Mouse (Mus musculus): ENCODE data around the gene Fcer1g. TPM values are rescaled to one million over a fixed set of nuclear protein-coding genes. Genes with fewer than 3 reads are reported as not detected.

The Fcer1g gene
- polyA plus RNA-seq, 1 experiment from 2014 or later, result 37.2 TPM

GRCm38 (mm10) chr1:171256095-171256818 lies 22.1 kb upstream of the Fcer1g start:
- Histone ChIP-seq H3K36me3 (ENCODE audit: insufficient read depth, low read length) (peaks cover 12% of the 10 kb centered on the region), H3K4me3 (ENCODE audit: low read length) (no peak overlapping the region), H3K27me3 (ENCODE audit: insufficient read depth, low read length) (no peaks in the 10 kb centered on the region), H3K9ac (replicated peaks; ENCODE audit: low read length) (no peak overlapping the region), H3K4me2 (replicated peaks; ENCODE audit: low read depth, low read length) (no peak overlapping the region), H3K4me1 (ENCODE audit: insufficient read depth, low read length) (peaks cover 18% of the 10 kb centered on the region), H3K9me3 (ENCODE audit: low read length) (no peaks in the 10 kb centered on the region), H3K27ac (ENCODE audit: low read length) (no peak overlapping the region)
- ATAC-seq (ENCODE audit: low FRiP score, low TSS enrichment), result no peak
- WGBS, result 88% methylated on average over 24 of the region's 24 CpGs

DNA sequence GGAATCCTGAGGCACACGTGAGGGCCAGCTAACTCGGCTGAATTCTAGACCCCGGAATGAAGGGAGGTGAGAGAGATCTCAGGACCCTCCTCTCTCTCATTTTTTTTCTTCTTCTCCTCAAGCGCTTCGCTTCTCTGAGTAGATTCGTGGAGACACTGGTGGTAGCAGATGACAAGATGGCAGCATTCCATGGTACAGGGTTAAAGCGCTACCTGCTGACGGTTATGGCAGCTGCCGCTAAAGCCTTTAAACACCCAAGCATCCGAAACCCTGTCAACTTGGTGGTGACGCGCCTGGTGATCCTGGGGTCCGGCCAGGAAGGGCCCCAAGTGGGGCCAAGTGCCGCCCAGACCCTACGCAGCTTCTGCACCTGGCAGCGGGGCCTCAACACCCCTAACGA lies 18.2 kb upstream of the Fcer1g start:
- ATAC-seq (ENCODE audit: low FRiP score, low TSS enrichment), result no peak
- Histone ChIP-seq H3K27ac (ENCODE audit: low read length) (peak overlapping the region; percentile 89), H3K4me1 (ENCODE audit: insufficient read depth, low read length) (peaks cover 54% of the 10 kb centered on the region), H3K4me2 (replicated peaks; ENCODE audit: low read depth, low read length) (peak overlapping the region; percentile 62), H3K9ac (replicated peaks; ENCODE audit: low read length) (peak overlapping the region; percentile 70), H3K4me3 (ENCODE audit: low read length) (peak overlapping the region; percentile 45), H3K27me3 (ENCODE audit: insufficient read depth, low read length) (no peaks in the 10 kb centered on the region), H3K36me3 (ENCODE audit: insufficient read depth, low read length) (peaks cover 3% of the 10 kb centered on the region), H3K9me3 (ENCODE audit: low read length) (no peaks in the 10 kb centered on the region)
- 41% methylated on average over 17 of the region's 17 CpGs for WGBS

DNA sequence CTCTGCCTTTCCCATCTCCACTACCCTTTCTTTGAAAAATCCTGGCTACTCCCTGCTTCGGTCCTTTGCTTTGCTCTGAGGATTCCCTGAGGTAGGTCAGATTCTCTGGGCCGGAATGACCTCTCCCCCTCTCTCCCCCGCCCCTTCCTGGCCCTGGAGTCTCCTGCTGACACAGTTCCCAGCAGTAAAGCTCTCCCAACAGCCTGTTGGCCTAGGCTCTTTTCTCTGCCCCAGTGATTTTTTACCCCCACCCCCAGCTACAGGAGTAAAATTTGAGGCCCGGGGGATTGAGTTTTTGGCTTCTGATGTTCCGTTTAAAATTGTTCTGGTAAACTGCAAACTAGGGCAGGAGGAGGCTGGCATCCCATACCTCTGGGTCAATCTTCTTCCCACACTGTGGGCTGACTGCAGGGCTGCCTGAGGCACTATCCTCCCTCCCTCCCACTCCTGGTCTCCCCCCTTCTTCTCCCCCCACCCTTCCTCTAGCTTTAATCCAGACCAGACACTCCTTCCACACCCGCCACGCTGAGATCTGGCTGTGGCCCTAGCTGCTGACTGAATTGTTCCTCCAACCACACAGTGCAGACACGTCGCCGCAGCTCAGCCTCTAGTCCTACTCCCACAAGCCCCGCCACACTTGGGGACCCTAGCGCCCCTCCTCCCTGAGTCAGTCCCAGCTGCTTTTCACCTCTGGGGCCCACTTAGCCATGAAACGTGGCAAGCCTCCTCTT lies 17.6 kb upstream of the Fcer1g start:
- peaks cover 55% of the 10 kb centered on the region for H3K4me1 ChIP-seq (ENCODE audit: insufficient read depth, low read length)
- peak; percentile 36 for ATAC-seq (ENCODE audit: low FRiP score, low TSS enrichment)
- H3K36me3 ChIP-seq (ENCODE audit: insufficient read depth, low read length), result peaks cover 3% of the 10 kb centered on the region

GRCm38 (mm10) chr1:171250680-171251593 lies 16.8 kb upstream of the Fcer1g start, which contains the start of gene Ndufs2:
Ndufs2 (minus strand) TSS chr1:171251388.
- Histone ChIP-seq H3K36me3 (ENCODE audit: insufficient read depth, low read length) (peaks cover 3% of the 10 kb centered on the region), H3K9me3 (ENCODE audit: low read length) (no peaks in the 10 kb centered on the region), H3K4me1 (ENCODE audit: insufficient read depth, low read length) (peaks cover 59% of the 10 kb centered on the region), H3K27me3 (ENCODE audit: insufficient read depth, low read length) (no peaks in the 10 kb centered on the region), H3K4me3 (ENCODE audit: low read length) (peak within 1 kb of the TSS; percentile 45), H3K9ac (replicated peaks; ENCODE audit: low read length) (peak within 1 kb of the TSS; percentile 70), H3K27ac (ENCODE audit: low read length) (peak within 1 kb of the TSS; percentile 89), H3K4me2 (replicated peaks; ENCODE audit: low read depth, low read length) (peak within 1 kb of the TSS; percentile 62)
- ATAC-seq (ENCODE audit: low FRiP score, low TSS enrichment), result no peak
- WGBS, result 9% methylated on average over 24 of the region's 26 CpGs

More for the DNA sequence above, 17.6 kb upstream of the Fcer1g start:
- H3K27me3 ChIP-seq (ENCODE audit: insufficient read depth, low read length), result no peaks in the 10 kb centered on the region
- H3K9ac ChIP-seq (replicated peaks; ENCODE audit: low read length), result peak overlapping the region; percentile 70
- 5% methylated on average over 13 of the region's 13 CpGs for WGBS
- no peaks in the 10 kb centered on the region for H3K9me3 ChIP-seq (ENCODE audit: low read length)
- peak overlapping the region; percentile 89 for H3K27ac ChIP-seq (ENCODE audit: low read length)
- H3K4me2 ChIP-seq (replicated peaks; ENCODE audit: low read depth, low read length), result peak overlapping the region; percentile 62
- H3K4me3 ChIP-seq (ENCODE audit: low read length), result peak overlapping the region; percentile 45

GRCm38 (mm10) chr1:171249913-171250600 lies 15.9 kb upstream of the Fcer1g start, which contains the start of gene Adamts4:
Adamts4 (plus strand) TSS chr1:171250421.
- peak within 1 kb of the TSS; percentile 62 for H3K4me2 ChIP-seq (replicated peaks; ENCODE audit: low read depth, low read length)
- H3K4me3 ChIP-seq (ENCODE audit: low read length), result peak within 1 kb of the TSS; percentile 45
- H3K9me3 ChIP-seq (ENCODE audit: low read length), result no peaks in the 10 kb centered on the region
- H3K36me3 ChIP-seq (ENCODE audit: insufficient read depth, low read length), result peaks cover 8% of the 10 kb centered on the region
- H3K9ac ChIP-seq (replicated peaks; ENCODE audit: low read length), result peak within 1 kb of the TSS; percentile 70
- peak within 1 kb of the TSS; percentile 95 for H3K27ac ChIP-seq (ENCODE audit: low read length)
- ATAC-seq (ENCODE audit: low FRiP score, low TSS enrichment), result no peak
- H3K27me3 ChIP-seq (ENCODE audit: insufficient read depth, low read length), result no peaks in the 10 kb centered on the region
- 19% methylated on average over 5 of the region's 5 CpGs for WGBS
- H3K4me1 ChIP-seq (ENCODE audit: insufficient read depth, low read length), result peaks cover 65% of the 10 kb centered on the region

DNA sequence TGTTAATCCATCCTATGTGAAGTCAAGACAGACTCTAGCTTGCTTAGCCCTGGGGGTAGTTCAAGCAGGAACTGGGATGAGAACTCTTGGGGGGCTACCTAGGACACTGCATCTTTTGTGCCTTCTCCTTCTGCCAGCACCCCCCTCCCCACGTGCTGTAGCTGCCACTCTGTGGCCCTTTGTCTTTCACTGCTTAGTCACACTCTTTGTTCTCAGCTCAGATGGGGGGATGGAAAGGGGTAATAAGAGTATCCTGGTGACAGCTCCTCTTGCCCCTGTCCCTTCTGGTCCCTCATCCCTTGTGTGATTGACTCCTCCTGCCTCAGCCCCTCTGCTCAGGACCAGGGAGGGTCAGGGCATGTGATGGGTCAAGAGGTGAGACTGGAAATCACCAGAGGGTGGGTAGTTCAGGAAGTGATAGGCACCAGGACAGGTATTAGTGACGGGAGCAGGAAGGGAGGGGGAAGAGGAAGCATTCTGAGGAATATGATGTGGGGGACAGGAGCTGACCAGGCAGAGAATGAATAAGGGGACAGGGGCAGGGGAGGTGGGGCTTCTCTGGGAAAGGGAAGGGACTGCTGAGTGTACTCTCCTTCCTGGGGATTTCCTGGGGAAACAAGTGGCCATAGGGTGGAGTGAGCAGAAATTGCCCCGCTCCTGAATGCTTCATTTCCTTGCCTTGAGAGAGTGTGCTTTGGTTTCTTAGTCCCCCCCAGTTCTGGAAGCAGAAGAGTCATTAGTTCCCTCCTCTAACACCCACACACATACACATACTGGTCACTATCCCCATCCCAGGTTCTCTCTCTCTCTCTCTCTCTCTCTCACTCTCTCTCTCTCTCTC lies 14.4 kb upstream of the Fcer1g start:
- ATAC-seq (ENCODE audit: low FRiP score, low TSS enrichment), result no peak
- WGBS, result 35% methylated on average over 3 of the region's 3 CpGs
- peaks cover 17% of the 10 kb centered on the region for H3K36me3 ChIP-seq (ENCODE audit: insufficient read depth, low read length)
- peak overlapping the region; percentile 95 for H3K27ac ChIP-seq (ENCODE audit: low read length)
- peaks cover 65% of the 10 kb centered on the region for H3K4me1 ChIP-seq (ENCODE audit: insufficient read depth, low read length)
- no peak overlapping the region for H3K9ac ChIP-seq (replicated peaks; ENCODE audit: low read length)
- H3K4me3 ChIP-seq (ENCODE audit: low read length), result no peak overlapping the region
- no peaks in the 10 kb centered on the region for H3K9me3 ChIP-seq (ENCODE audit: low read length)
- no peak overlapping the region for H3K4me2 ChIP-seq (replicated peaks; ENCODE audit: low read depth, low read length)
- no peaks in the 10 kb centered on the region for H3K27me3 ChIP-seq (ENCODE audit: insufficient read depth, low read length)

DNA sequence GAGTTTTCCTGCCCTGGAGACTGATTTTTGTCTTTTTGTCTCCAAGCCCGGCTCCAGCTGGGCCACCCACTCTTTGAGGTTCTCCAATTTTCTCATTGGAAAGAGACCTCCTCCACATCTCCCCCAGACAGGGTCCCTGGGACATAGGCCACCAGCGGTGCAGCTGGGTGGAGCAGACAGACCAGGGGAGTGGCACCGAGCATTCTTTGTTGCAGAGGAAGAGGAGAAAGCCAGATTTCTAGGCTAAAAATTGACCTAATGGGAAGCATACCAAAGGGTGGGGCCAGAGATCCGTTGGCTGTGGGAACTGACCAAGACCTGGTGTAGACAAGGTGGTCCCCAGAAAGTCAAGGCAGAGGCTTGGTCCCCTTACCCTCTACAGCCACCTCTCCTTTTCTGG lies 13.8 kb upstream of the Fcer1g start:
- Histone ChIP-seq H3K4me1 (ENCODE audit: insufficient read depth, low read length) (peaks cover 64% of the 10 kb centered on the region), H3K4me3 (ENCODE audit: low read length) (peak overlapping the region; percentile 93), H3K9me3 (ENCODE audit: low read length) (no peaks in the 10 kb centered on the region), H3K9ac (replicated peaks; ENCODE audit: low read length) (peak overlapping the region; percentile 60), H3K27me3 (ENCODE audit: insufficient read depth, low read length) (no peaks in the 10 kb centered on the region), H3K4me2 (replicated peaks; ENCODE audit: low read depth, low read length) (peak overlapping the region; percentile 68), H3K27ac (ENCODE audit: low read length) (peak overlapping the region; percentile 95), H3K36me3 (ENCODE audit: insufficient read depth, low read length) (peaks cover 24% of the 10 kb centered on the region)
- no peak for ATAC-seq (ENCODE audit: low FRiP score, low TSS enrichment)
- WGBS, result 13% methylated on average over 4 of the region's 4 CpGs

- ATAC-seq (ENCODE audit: low FRiP score, low TSS enrichment), result 0 out of 2 replicates have a peak, but pooled peaks have one; percentile 1
Measured at GRCm38 (mm10) chr1:171247453-171247841, 13.3 kb upstream of the Fcer1g start.

More at GRCm38 (mm10) chr1:171247453-171247841, 13.3 kb upstream of the Fcer1g start:
- peak overlapping the region; percentile 95 for H3K27ac ChIP-seq (ENCODE audit: low read length)
- H3K9ac ChIP-seq (replicated peaks; ENCODE audit: low read length), result peak overlapping the region; percentile 60
- no peaks in the 10 kb centered on the region for H3K9me3 ChIP-seq (ENCODE audit: low read length)
- WGBS, result 9% methylated on average over 13 of the region's 13 CpGs
- peak overlapping the region; percentile 68 for H3K4me2 ChIP-seq (replicated peaks; ENCODE audit: low read depth, low read length)
- H3K27me3 ChIP-seq (ENCODE audit: insufficient read depth, low read length), result no peaks in the 10 kb centered on the region
- peaks cover 59% of the 10 kb centered on the region for H3K4me1 ChIP-seq (ENCODE audit: insufficient read depth, low read length)
- peak overlapping the region; percentile 93 for H3K4me3 ChIP-seq (ENCODE audit: low read length)
- H3K36me3 ChIP-seq (ENCODE audit: insufficient read depth, low read length), result peaks cover 29% of the 10 kb centered on the region

Measured in kidney, embryonic 16.5 days (tissue).